24 mouse cellular contexts compared by ENCODE assay signal in genomic region chr9:115034788-115035187, GRCm38 (mm10).
"Had no signal": no experiment of that assay in that cellular context is flagged by ENCODE, and none has a peak within 500 bp of the region (broad histone marks: within the 10 kb centered on the region; RNA-seq: fewer than 3 reads in every experiment).

No protein-coding gene starts in this region.

- H3K4me3 ChIP-seq: heart, adult 2 months; heart, embryonic 10.5 days; heart, embryonic 12.5 days; hindbrain, embryonic 13.5 days; hindbrain, embryonic 15.5 days; kidney, embryonic 15.5 days; limb, embryonic 10.5 days; limb, embryonic 12.5 days; liver, embryonic 13.5 days; liver, embryonic 15.5 days had no signal

- H3K36me3 ChIP-seq: heart, embryonic 10.5 days; heart, embryonic 12.5 days; hindbrain, embryonic 13.5 days; hindbrain, embryonic 15.5 days; kidney, embryonic 15.5 days; limb, embryonic 10.5 days; limb, embryonic 12.5 days; liver, embryonic 13.5 days; liver, embryonic 15.5 days had no signal

- H3K27me3 ChIP-seq: heart, embryonic 12.5 days; hindbrain, embryonic 15.5 days; kidney, embryonic 15.5 days; limb, embryonic 12.5 days; liver, embryonic 13.5 days; liver, embryonic 15.5 days had no signal

- H3K9me3 ChIP-seq: heart, embryonic 10.5 days; heart, embryonic 12.5 days; hindbrain, embryonic 13.5 days; hindbrain, embryonic 15.5 days; kidney, embryonic 15.5 days; limb, embryonic 10.5 days; limb, embryonic 12.5 days; liver, embryonic 13.5 days; liver, embryonic 15.5 days had no signal

- DNase-seq: gastrocnemius, postnatal 14 days; gastrocnemius, postnatal 36 days; heart, adult 11 months; heart, adult 2 months; heart, postnatal 10 days; kidney, adult 11 months; kidney, adult 2 months; kidney, adult 9 months; kidney, postnatal 14 days; kidney, postnatal 36 days; layer of hippocampus, adult 9-11 months; layer of hippocampus, postnatal 36 days; liver; liver, embryonic 13.5 days had no signal

- H3K27ac ChIP-seq: heart, adult 2 months; heart, embryonic 10.5 days; hindbrain, embryonic 13.5 days; hindbrain, embryonic 15.5 days; hindbrain, postnatal 0 days; kidney, embryonic 15.5 days; kidney, postnatal 0 days; limb, embryonic 10.5 days; limb, embryonic 12.5 days; liver, embryonic 13.5 days; liver, embryonic 15.5 days had no signal

- H3K4me1 ChIP-seq: liver, embryonic 13.5 days; liver, embryonic 15.5 days had no signal

- H3K9ac ChIP-seq: heart, embryonic 12.5 days; hindbrain, embryonic 13.5 days; hindbrain, embryonic 15.5 days; kidney, embryonic 15.5 days; limb, embryonic 12.5 days; liver, embryonic 13.5 days; liver, embryonic 15.5 days had no signal
